Mouse (Mus musculus) left cerebral cortex, postnatal 14 days (tissue): Measurements from ENCODE around the gene Specc1l. TPM values are rescaled to one million over a fixed set of nuclear protein-coding genes. Genes with fewer than 3 reads are reported as not detected.

ENCODE experiments used
- DNase-seq, 2 experiments: peaks; one replicate each; pipeline ENCODE4 v3.0.0; 2021 to 2022; ENCODE audit warnings: low spot score in 2 of 2, mixed read lengths in 1 of 2
- intact Hi-C: fragments of 180-260 bp; cut with DNase I; formaldehyde crosslinking; loops from one replicate; pipeline ENCODE4 v1.15.1; 2025
- long read RNA-seq, 2 experiments: library from polyadenylated mRNA; stranded (forward); transcript quantifications; one replicate each; pipeline ENCODE4 v2.0.0; 2021
- total RNA-seq, 2 experiments: library from RNA; stranded (reverse); gene quantifications; 2 replicates each; pipeline ENCODE4 v1.2.3; 2021

Gene Specc1l
- 10 to 100 TPM; 38.8 to 40.2 TPM for total RNA-seq
- long read RNA-seq, experiment 1, full-length matches to known transcripts = 7 of 17 reads
- long read RNA-seq, experiment 1, partial matches to known transcripts = 6 of 17 reads
- long read RNA-seq, experiment 1, other reads (novel, unspliced or antisense) = 4 of 17 reads
- long read RNA-seq, experiment 2, full-length matches to known transcripts = 5 of 18 reads
- long read RNA-seq, experiment 2, partial matches to known transcripts = 6 of 18 reads
- long read RNA-seq, experiment 2, other reads (novel, unspliced or antisense) = 7 of 18 reads

DNA sequence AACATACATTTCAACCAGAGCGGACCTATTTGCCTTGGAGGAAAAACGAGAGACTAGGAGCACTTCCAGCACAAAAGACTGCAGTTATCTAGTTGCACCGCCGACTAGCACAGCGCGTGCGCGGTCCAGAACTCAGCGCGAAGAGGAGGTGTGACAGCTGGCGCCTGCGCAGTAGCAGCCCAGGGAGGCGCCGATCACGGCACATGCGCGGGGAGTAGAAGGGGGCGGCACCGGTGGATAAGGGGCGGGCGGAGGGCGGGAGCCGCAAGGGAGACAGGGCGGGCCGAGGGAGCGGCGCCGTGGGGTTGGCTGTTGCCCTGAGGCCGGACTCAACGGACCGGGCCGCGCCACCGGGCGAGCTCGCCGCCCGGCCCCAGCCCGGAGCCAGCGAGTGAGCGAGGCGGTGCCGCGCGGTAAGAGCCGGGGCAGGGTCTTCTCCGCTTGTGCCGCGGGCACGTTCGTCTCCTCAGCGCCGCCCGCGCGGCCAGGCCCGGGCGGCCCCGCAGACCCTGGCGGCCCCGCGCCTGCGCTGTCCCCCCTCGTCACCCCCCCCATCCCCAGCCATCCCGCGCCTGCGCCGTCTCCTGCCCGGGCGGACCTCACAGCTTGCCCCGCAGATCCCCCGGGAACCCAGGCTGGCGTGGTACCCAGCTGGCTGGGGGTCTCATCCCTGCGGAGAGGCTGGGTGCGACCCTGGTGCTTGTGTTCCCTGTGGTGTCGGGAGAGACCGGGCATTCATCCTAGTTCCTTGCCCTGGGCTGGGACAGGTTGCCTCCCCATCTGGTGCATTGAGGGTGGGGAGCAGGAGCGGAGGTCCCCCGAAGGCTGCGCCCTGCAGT, at the start of gene Specc1l:
TSS of gene Specc1l (plus strand) at position 267 of the 839 bp plus-strand sequence.
- intact Hi-C loops = no loop called here
- peak; percentile 96 for DNase-seq

DNA sequence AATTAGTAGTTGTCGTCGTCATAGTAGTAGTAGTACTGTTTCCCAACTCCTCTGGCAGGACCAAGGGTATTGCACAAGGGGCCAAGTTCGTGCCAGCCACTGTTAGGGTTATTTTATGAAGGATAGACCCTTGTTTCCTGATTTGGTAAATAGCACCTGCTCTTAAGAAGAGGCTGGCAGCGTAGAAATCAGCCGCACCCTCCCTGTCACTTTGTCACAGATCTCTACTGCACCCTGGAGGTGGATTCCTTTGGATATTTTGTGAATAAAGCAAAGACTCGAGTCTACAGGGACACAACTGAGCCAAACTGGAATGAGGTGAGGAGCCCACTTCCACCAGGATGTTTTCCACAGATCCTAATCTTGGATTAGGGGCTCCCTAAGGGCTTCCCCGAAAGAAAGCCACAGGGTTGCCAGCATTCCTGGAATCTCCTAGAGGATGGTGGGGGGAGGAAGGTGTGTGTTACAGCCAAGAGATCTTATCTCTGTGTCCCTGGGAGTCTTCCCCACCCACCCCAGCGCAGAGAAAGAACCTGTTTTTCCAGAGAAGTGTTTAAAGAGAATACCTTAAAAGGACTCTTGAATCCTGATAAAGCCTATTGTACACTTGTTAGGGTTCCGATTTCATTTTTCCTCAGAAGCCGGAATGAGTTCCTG, 45.9 kb upstream of the Specc1l start:
- DNase-seq = no peak
- intact Hi-C loops = no loop called here

DNA sequence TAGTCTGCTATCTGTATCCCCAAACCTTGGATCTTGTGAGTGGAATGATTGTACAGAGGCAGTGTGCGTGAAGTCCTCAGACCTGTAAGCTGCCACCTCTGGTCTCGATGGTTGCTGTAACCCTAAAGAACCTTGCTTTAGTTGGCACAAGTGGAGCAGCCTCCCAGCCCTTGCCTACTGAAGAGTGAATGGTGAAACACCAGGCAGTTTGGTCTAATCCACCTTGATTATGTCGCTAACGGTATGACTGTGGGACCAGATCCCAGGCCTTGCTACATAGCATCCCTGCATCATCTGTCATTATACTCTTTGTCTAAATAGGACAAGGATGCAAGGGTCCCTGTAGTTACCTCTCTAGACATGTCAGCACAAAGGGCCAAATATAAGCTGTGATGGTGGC, 45.3 kb upstream of the Specc1l start:
- intact Hi-C loops = no loop called here
- DNase-seq = no peak

GRCm38 (mm10) chr10:75170207-75170850, 41.5 kb upstream of the Specc1l start:
- no peak for DNase-seq
- intact Hi-C loops = no loop called here

DNA sequence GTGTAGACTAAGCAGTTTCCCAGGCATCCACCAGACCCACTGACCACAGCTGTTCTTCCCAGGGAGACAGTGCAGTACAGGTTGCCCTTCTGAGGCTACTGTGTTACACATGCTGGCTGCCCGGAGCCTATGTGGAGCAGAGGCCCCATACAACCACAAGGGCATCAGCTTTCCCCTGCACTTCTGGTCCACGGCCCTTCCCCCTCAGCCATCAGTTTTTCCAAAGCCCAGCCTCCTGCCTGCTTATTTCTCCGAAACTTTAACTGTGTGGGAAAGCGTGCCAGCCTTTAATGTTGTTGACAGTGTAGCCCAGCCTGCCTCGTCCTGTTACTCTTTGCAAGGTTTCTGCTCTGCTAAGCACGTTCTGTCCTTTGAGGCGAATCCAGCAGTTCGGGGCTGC, 38.8 kb upstream of the Specc1l start:
- DNase-seq = no peak
- intact Hi-C loops = no loop called here

DNA sequence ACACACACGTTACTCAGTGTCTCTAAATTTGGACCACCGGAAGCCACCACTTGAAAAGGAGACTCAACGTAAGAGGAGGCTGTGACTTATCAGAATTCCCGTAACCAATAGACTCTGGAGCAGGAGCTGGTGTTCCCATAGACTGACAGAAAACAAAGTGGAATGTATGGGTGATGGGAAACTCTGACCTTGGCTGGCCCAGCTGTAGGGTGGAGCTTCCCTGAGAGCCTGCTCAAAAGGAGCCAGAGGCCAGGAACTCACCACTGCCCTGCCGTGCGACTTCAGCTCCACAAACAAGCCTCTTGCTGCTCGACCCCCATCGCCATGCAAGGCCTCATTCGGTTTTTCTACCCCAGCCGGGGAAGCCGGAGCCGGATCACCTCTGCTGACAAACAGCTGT, 38.2 kb upstream of the Specc1l start:
- DNase-seq = no peak
- intact Hi-C loops = no loop called here

GRCm38 (mm10) chr10:75176494-75176893, 35.4 kb upstream of the Specc1l start:
- no peak for DNase-seq
- intact Hi-C loops = no loop called here

DNA sequence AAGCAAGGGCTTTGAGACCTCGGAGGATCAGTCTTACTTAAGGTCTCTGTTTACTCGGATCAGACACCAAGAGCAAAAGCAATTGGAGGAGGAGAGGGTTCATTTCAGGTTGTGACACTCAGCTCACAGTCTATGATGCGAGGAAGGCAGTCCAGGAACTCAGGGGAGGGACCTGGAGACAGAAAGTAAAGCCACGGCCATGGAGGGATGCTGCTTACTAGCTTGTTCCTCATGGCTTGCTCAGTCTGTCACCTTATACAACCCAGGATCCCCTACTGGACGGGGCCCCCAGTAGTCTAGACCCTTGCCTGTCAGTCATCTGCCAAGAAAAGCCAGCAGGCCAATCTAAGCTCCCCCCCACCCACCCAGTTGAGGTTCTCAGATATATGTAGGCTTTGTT, 33.0 kb upstream of the Specc1l start:
- no peak for DNase-seq
- intact Hi-C loops = no loop called here

GRCm38 (mm10) chr10:75182151-75182774, 29.6 kb upstream of the Specc1l start:
- intact Hi-C loops = loop anchor here (5.0 kb wide), 3 partner anchors 70 to 305 kb away; no protein-coding TSS in a partner anchor
- peak; percentile 77 to 83 for DNase-seq

- DNase-seq = no peak
- intact Hi-C loops = loop anchor here (5.0 kb wide), 3 partner anchors 67 to 302 kb away; no protein-coding TSS in a partner anchor
These were observed 27.0 kb upstream of the Specc1l start for GRCm38 (mm10) chr10:75184826-75185225.

DNA sequence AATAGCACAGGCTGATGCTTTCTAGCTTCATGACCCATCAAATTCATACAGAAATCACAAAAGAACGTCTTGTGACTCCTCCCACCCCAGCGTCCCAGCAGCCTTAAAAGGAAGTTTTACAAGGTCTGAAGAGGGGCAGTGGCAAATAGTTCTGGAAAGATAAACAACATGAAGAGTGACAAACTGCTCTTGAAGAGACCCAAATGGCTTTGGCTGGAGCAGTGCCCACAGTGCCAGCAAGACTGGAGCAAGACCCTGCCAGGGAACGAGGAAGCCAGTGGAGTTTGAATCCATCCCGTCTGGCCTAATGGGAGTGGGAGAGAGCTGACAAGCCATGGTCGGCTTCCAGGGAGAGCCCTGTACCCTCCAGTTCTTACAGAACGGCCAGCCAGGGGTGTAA, 25.3 kb upstream of the Specc1l start:
- no peak for DNase-seq
- intact Hi-C loops = no loop called here

- intact Hi-C loops = no loop called here
- DNase-seq = no peak
These were observed 24.4 kb upstream of the Specc1l start for GRCm38 (mm10) chr10:75187366-75188056.

DNA sequence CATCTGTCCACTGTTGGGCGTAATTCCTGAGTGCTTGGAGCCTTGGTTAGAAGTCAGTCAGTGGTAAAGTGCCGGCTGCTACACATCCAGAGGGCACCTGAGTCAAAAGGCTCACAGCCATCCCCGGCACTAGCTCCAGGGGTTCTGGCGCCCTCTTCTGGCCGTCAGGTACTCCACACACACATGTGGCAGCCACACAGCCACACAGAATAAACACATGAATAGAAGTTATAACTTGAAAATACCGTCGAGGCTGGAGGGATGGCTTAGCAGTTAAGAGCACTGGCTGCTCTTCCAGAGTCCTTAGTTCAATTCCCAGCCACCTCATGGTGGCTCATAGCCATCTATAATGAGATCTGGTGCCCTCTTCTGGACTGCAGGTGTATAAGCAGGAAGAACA, 20.2 kb upstream of the Specc1l start:
- DNase-seq = no peak
- intact Hi-C loops = no loop called here

DNA sequence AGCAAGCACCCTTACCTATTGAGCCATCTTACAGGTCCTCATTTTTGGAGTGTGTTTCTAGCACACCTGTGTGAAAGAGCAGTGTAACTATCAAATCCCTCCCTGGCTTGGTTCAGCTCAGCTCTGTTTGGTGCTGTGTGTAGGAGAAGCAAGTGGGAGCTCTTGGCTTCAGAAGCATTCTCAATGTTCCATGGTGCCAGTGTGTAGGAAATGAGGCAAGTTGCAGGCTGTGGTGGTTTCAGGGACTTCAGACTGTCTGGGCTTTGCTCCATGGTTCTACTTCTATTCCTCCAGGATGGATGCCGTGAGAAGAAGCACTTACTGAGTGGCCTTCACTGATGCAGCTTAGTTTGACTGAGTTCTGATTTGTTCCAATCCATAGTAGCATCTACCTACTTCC, 14.1 kb upstream of the Specc1l start:
- intact Hi-C loops = no loop called here
- DNase-seq = no peak

- DNase-seq = no peak
- intact Hi-C loops = no loop called here
These were observed 11.1 kb upstream of the Specc1l start for GRCm38 (mm10) chr10:75200733-75201132.

GRCm38 (mm10) chr10:75206192-75206591, 5.7 kb upstream of the Specc1l start:
- intact Hi-C loops = no loop called here
- DNase-seq = no peak

DNA sequence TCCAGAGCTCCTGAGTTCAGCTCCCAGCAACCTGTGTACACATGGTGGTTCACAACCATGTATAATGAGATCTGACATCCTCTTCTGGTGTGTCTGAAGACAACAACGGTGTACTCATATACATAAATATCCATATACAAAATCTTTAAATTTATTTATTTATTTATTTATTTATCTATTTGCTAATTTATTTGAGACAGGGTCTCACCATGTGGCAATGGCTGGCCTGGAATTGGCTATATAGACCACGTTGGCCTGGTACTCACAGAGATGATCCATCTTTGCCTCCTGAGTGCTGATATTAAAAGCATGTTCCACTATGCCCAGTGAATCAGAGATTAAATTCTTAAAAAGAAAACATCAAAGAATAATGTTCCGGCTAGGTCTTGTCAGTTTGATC, 1.0 kb upstream of the Specc1l start:
- intact Hi-C loops = no loop called here
- DNase-seq = no peak

DNA sequence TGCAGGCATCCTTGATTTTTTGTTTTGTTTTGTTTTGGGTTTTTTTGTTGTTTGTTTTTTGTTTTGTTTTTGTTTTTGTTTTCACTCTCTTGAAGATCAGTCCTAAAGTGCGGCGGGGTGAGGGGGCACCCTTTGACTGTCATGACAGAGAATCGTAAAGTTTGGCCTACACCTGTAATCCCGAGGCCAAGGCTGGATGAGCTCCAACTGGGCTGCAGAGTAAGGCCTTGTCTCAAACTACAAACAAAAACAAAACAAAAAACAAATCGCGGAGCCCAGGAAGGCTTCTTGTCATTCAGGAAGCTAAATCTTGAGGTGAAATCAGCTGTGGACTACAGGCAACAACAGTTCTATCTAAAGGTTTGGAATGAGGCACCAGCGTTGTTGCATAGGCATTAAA, 1.1 kb downstream of the Specc1l start:
- DNase-seq = peak; percentile 17 to 21
- intact Hi-C loops = no loop called here

- DNase-seq = no peak
- intact Hi-C loops = no loop called here
These were observed 8.8 kb downstream of the Specc1l start for GRCm38 (mm10) chr10:75220722-75221121.
